Mouse (Mus musculus) right cerebral cortex, postnatal 14 days (tissue): Measurements from ENCODE around the gene Slamf6.
A peak's percentile ranks its signal among the peaks of the same experiment; 100 is the strongest.

Experiments used
- DNase-seq: peaks from one replicate; pipeline ENCODE4 v3.0.0; 2022

Gene Slamf6

GRCm38 (mm10) chr1:171996701-171997100 lies 79.4 kb downstream of the Slamf6 start:
- DNase-seq = no peak

DNA sequence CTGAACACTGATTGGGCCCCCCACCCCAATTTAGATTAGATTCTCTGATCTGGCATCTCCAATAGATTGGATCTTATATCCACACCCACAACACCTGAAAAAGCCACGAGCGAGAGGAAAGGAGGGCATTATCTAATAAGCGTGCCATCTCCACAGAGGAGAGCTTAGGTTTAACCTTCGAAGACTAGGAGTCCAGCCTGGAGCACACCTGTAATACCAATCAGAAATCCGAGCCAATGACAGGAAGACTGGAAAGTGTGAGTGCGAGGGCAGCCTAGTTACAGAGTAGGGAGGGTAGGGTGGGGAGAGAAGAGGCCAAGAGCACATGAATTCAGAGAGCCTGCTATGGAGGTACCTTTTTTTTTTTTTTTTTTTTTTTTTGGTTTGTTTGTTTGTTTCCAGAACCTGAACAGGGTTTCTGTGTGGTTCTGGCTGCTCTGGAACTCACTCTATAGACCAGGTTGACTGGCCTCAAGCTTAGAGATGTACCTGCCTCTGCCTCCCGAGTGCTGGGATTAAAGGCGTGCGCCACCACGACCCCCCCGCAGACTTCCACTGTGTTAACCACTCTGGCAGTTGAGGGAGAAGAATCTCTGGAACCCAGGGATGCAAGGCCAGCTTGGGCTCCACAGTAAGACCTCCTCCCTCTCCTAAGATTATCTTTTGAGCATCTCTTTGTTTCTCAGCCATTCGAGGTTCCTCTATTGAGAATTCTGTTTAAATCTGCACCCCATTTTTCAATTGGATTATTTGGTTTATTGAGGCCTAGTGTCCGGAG lies 81.7 kb downstream of the Slamf6 start:
- no peak for DNase-seq

DNA sequence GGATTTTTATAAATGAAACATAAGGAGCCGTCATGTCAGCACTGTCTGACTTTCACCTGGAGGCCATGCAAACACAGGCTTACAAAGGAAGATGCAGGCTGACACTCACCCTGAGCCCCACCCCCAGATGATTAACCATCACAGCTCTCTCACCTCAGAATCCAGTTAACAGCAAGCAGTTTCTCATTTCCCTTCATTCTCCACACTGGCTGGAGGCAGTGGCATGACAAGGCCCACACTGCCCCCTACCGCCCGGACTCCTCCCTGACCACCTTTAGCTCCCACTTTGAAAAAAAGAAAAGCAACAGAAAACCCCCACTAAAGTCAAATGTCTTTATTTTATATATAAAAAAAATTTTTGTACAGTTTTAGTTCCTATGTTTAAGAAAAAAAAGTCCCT lies 83.3 kb downstream of the Slamf6 start:
- DNase-seq = peak; percentile 80

DNA sequence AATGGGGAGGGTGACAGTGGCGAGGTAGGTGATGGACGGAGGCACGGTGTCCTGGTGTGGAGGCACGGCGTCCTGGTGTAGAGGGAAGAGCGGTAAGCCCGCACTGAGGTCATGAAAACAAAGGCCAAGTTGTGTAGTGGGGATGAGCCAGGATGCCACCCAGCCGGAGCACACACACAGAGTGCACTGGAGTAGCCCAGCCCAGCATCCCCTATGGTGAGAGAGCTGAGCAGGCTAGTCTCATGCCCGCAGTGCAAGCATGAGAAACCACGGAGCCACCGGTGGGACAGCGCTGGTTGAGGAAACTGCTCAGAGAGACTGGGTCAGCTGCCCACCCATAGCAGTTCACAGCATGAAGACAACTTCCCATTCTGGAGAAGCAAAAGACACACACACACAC lies 84.3 kb downstream of the Slamf6 start:
- DNase-seq = no peak
